Mouse (Mus musculus) kidney, postnatal 36 days (tissue): ENCODE measurements at regions not wholly inside any gene's neighbourhood (a gene's known extent, or its start where the extent isn't known, plus 50 kb on each side); places are given as distances from the start of the nearest gene placed in this dataset.

Experiments used
- DNase-seq, 2 experiments: peaks; one replicate each; pipeline ENCODE4 v3.0.0; 2021 to 2022; ENCODE audit warnings: mixed read lengths in 2 of 2

- no peak for DNase-seq
These were observed 285.7 kb downstream of the Rngtt start for GRCm38 (mm10) chr4:33595763-33596162.

GRCm38 (mm10) chr4:33599966-33600365, 289.9 kb downstream of the Rngtt start:
- DNase-seq, result no peak

- no peak for DNase-seq
These were observed 290.7 kb downstream of the Rngtt start for GRCm38 (mm10) chr4:33600805-33601204.

GRCm38 (mm10) chr4:33604636-33605035, 294.5 kb downstream of the Rngtt start:
- DNase-seq, result no peak

- DNase-seq, result no peak
These were observed 284.4 kb upstream of the Cnr1 start for GRCm38 (mm10) chr4:33639821-33640575.

- peak; percentile 7 to 17 for DNase-seq
These were observed 283.7 kb upstream of the Cnr1 start for GRCm38 (mm10) chr4:33640576-33641255.

GRCm38 (mm10) chr4:33641883-33642282, 282.5 kb upstream of the Cnr1 start:
- no peak for DNase-seq

- no peak for DNase-seq
These were observed 281.9 kb upstream of the Cnr1 start for GRCm38 (mm10) chr4:33642526-33642925.

- no peak for DNase-seq
These were observed 279.2 kb upstream of the Cnr1 start for GRCm38 (mm10) chr4:33645217-33645616.

GRCm38 (mm10) chr4:33651292-33651691, 273.1 kb upstream of the Cnr1 start:
- peak in 1 of 2 experiments; percentile 20 for DNase-seq

GRCm38 (mm10) chr4:33659766-33660165, 264.6 kb upstream of the Cnr1 start:
- no peak for DNase-seq

GRCm38 (mm10) chr4:33660553-33660952, 263.8 kb upstream of the Cnr1 start:
- no peak for DNase-seq

GRCm38 (mm10) chr4:33661862-33662261, 262.5 kb upstream of the Cnr1 start:
- DNase-seq, result no peak

- DNase-seq, result no peak
These were observed 261.4 kb upstream of the Cnr1 start for GRCm38 (mm10) chr4:33662965-33663364.

- DNase-seq, result no peak
These were observed 260.5 kb upstream of the Cnr1 start for GRCm38 (mm10) chr4:33663616-33664473.

GRCm38 (mm10) chr4:33664474-33664822, 259.9 kb upstream of the Cnr1 start:
- no peak for DNase-seq

- DNase-seq, result no peak
These were observed 259.0 kb upstream of the Cnr1 start for GRCm38 (mm10) chr4:33665250-33665873.

- DNase-seq, result no peak
These were observed 256.0 kb upstream of the Cnr1 start for GRCm38 (mm10) chr4:33668431-33668830.

GRCm38 (mm10) chr4:33675044-33675443, 249.3 kb upstream of the Cnr1 start:
- no peak for DNase-seq

- no peak for DNase-seq
These were observed 245.0 kb upstream of the Cnr1 start for GRCm38 (mm10) chr4:33679351-33679750.

GRCm38 (mm10) chr4:33686135-33686534, 238.3 kb upstream of the Cnr1 start:
- DNase-seq, result no peak

- no peak for DNase-seq
These were observed 237.0 kb upstream of the Cnr1 start for GRCm38 (mm10) chr4:33687434-33687833.

- no peak for DNase-seq
These were observed 231.0 kb upstream of the Cnr1 start for GRCm38 (mm10) chr4:33693441-33693840.
